Mouse (Mus musculus): ENCODE results near the gene Hacd1. TPM values are rescaled to one million over a fixed set of nuclear protein-coding genes. Genes with fewer than 3 reads are reported as not detected.
"Not testable (repeated sequence)": the region's sequence is repeated elsewhere in the genome, so short reads cannot be mapped to it uniquely, and the experiment has no call there.

Hacd1 gene
- polyA plus RNA-seq (2015; fragmentation: Nextera tagmentation; extraction: Ambion mirVana): 72.5 and 73.1 TPM in 2 replicates

GRCm38 (mm10) chr2:14055566-14056331 is at the start of gene Hacd1:
Hacd1 (minus strand) TSS chr2:14056135.
- H3K4me3 ChIP-seq: peak within 1 kb of the TSS; percentile 68
- peak within 1 kb of the TSS; percentile 88 for H3K9ac ChIP-seq
- WGBS: under 1% methylated on average over 71 of the region's 101 CpGs
- H3K27me3 ChIP-seq: no peaks in the 10 kb centered on the region
- peak within 1 kb of the TSS; percentile 96 for H3K27ac ChIP-seq
- H3K4me2 ChIP-seq: peak within 1 kb of the TSS; percentile 80
- no peaks in the 10 kb centered on the region for H3K9me3 ChIP-seq
- peaks cover 16% of the 10 kb centered on the region for H3K4me1 ChIP-seq (replicated peaks)
- no peaks in the 10 kb centered on the region for H3K36me3 ChIP-seq
- peak; percentile 94 for ATAC-seq (ENCODE audit: low FRiP score)

- no peak overlapping the region for H3K27ac ChIP-seq
Observed at GRCm38 (mm10) chr2:14103924-14104323, 48.0 kb upstream of the Hacd1 start.

GRCm38 (mm10) chr2:14102603-14103002 is 46.7 kb upstream of the Hacd1 start:
- ATAC-seq (ENCODE audit: low FRiP score): no peak
- Histone ChIP-seq H3K9me3 (no peaks in the 10 kb centered on the region), H3K9ac (no peak overlapping the region), H3K4me2 (no peak overlapping the region), H3K27me3 (no peaks in the 10 kb centered on the region), H3K27ac (no peak overlapping the region), H3K4me3 (no peak overlapping the region), H3K4me1 (replicated peaks) (no peaks in the 10 kb centered on the region), H3K36me3 (0 out of 2 replicates have a peak, but pooled peaks cover 8% of the 10 kb centered on the region)
- 88% methylated on average over 2 of the region's 2 CpGs for WGBS

More at GRCm38 (mm10) chr2:14103924-14104323, 48.0 kb upstream of the Hacd1 start:
- Histone ChIP-seq H3K4me3 (no peak overlapping the region), H3K9ac (no peak overlapping the region), H3K36me3 (0 out of 2 replicates have a peak, but pooled peaks cover 8% of the 10 kb centered on the region), H3K27me3 (no peaks in the 10 kb centered on the region), H3K9me3 (no peaks in the 10 kb centered on the region), H3K4me1 (replicated peaks) (no peaks in the 10 kb centered on the region), H3K4me2 (no peak overlapping the region)
- 94% methylated on average over 1 of the region's 1 CpGs for WGBS
- no peak for ATAC-seq (ENCODE audit: low FRiP score)

- no peak overlapping the region for H3K4me2 ChIP-seq
- no peak overlapping the region for H3K27ac ChIP-seq
- no peaks in the 10 kb centered on the region for H3K4me1 ChIP-seq (replicated peaks)
- peaks cover 5% of the 10 kb centered on the region; the same call in 1 of the 2 replicates for H3K9me3 ChIP-seq
- ATAC-seq (ENCODE audit: low FRiP score): no peak
- H3K9ac ChIP-seq: no peak overlapping the region
- H3K36me3 ChIP-seq: peaks cover 18% of the 10 kb centered on the region; the same call in 1 of the 2 replicates
- H3K27me3 ChIP-seq: no peaks in the 10 kb centered on the region
- H3K4me3 ChIP-seq: no peak overlapping the region
Observed at GRCm38 (mm10) chr2:14100533-14100932, 44.6 kb upstream of the Hacd1 start.

GRCm38 (mm10) chr2:14078527-14078926 is 22.6 kb upstream of the Hacd1 start:
- not testable (repeated sequence) for ATAC-seq (ENCODE audit: low FRiP score); H3K9ac ChIP-seq; H3K9me3 ChIP-seq; H3K4me3 ChIP-seq; H3K4me2 ChIP-seq; H3K36me3 ChIP-seq; H3K27ac ChIP-seq; H3K27me3 ChIP-seq
- H3K4me1 ChIP-seq (replicated peaks): peaks cover 18% of the 10 kb centered on the region
- WGBS: 92% methylated on average over 9 of the region's 9 CpGs

- 1% methylated on average over 38 of the region's 38 CpGs for WGBS
- Histone ChIP-seq H3K4me2 (peak overlapping the region; percentile 73), H3K9ac (peak overlapping the region; percentile 96), H3K27me3 (no peaks in the 10 kb centered on the region), H3K4me1 (replicated peaks) (peaks cover 22% of the 10 kb centered on the region), H3K4me3 (peak overlapping the region; percentile 86), H3K9me3 (no peaks in the 10 kb centered on the region), H3K36me3 (no peaks in the 10 kb centered on the region), H3K27ac (peak overlapping the region; percentile 97)
- no peak for ATAC-seq (ENCODE audit: low FRiP score)
Observed at GRCm38 (mm10) chr2:14074221-14074901, 18.4 kb upstream of the Hacd1 start.

- under 1% methylated on average over 47 of the region's 50 CpGs for WGBS
- Histone ChIP-seq H3K27me3 (no peaks in the 10 kb centered on the region), H3K27ac (peak within 1 kb of the TSS; percentile 97), H3K4me3 (peak within 1 kb of the TSS; percentile 86), H3K4me2 (peak within 1 kb of the TSS; percentile 73), H3K4me1 (replicated peaks) (peaks cover 22% of the 10 kb centered on the region), H3K9ac (peak within 1 kb of the TSS; percentile 96), H3K36me3 (no peaks in the 10 kb centered on the region), H3K9me3 (no peaks in the 10 kb centered on the region)
- ATAC-seq (ENCODE audit: low FRiP score): peak; percentile 98
Observed at GRCm38 (mm10) chr2:14073362-14074220, 17.7 kb upstream of the Hacd1 start, which contains the start of gene Stam. Stam (plus strand) TSS chr2:14074098.

GRCm38 (mm10) chr2:14073008-14073361 is 17.1 kb upstream of the Hacd1 start:
- 24% methylated on average over 8 of the region's 8 CpGs for WGBS
- Histone ChIP-seq H3K9ac (peak overlapping the region; percentile 96), H3K9me3 (no peaks in the 10 kb centered on the region), H3K4me2 (peak overlapping the region; percentile 73), H3K36me3 (no peaks in the 10 kb centered on the region), H3K4me1 (replicated peaks) (peaks cover 22% of the 10 kb centered on the region), H3K4me3 (peak overlapping the region; percentile 86), H3K27me3 (no peaks in the 10 kb centered on the region), H3K27ac (peak overlapping the region; percentile 97)
- ATAC-seq (ENCODE audit: low FRiP score): no peak

GRCm38 (mm10) chr2:14070466-14070865 is 14.5 kb upstream of the Hacd1 start:
- H3K9me3 ChIP-seq: no peaks in the 10 kb centered on the region
- no peak overlapping the region for H3K27ac ChIP-seq
- H3K4me2 ChIP-seq: no peak overlapping the region
- H3K9ac ChIP-seq: no peak overlapping the region
- H3K36me3 ChIP-seq: no peaks in the 10 kb centered on the region
- 85% methylated on average over 8 of the region's 8 CpGs for WGBS
- H3K4me1 ChIP-seq (replicated peaks): peaks cover 13% of the 10 kb centered on the region
- no peak for ATAC-seq (ENCODE audit: low FRiP score)
- H3K27me3 ChIP-seq: no peaks in the 10 kb centered on the region
- H3K4me3 ChIP-seq: no peak overlapping the region

GRCm38 (mm10) chr2:14069027-14069426 is 13.1 kb upstream of the Hacd1 start:
- 94% methylated on average over 2 of the region's 2 CpGs for WGBS
- H3K27ac ChIP-seq: no peak overlapping the region
- H3K4me1 ChIP-seq (replicated peaks): peaks cover 4% of the 10 kb centered on the region; the same call in 1 of the 2 replicates
- no peak overlapping the region for H3K4me2 ChIP-seq
- no peak overlapping the region for H3K4me3 ChIP-seq
- no peak overlapping the region for H3K9ac ChIP-seq
- ATAC-seq (ENCODE audit: low FRiP score): no peak
- no peaks in the 10 kb centered on the region for H3K27me3 ChIP-seq
- H3K9me3 ChIP-seq: no peaks in the 10 kb centered on the region
- no peaks in the 10 kb centered on the region for H3K36me3 ChIP-seq

GRCm38 (mm10) chr2:14065704-14066650 is 10.0 kb upstream of the Hacd1 start:
- no peak for ATAC-seq (ENCODE audit: low FRiP score)
- no peak overlapping the region for H3K4me2 ChIP-seq
- no peaks in the 10 kb centered on the region for H3K4me1 ChIP-seq (replicated peaks)
- H3K9me3 ChIP-seq: no peaks in the 10 kb centered on the region
- H3K4me3 ChIP-seq: no peak overlapping the region
- H3K36me3 ChIP-seq: no peaks in the 10 kb centered on the region
- WGBS: 78% methylated on average over 2 of the region's 2 CpGs
- no peaks in the 10 kb centered on the region for H3K27me3 ChIP-seq
- no peak overlapping the region for H3K9ac ChIP-seq
- no peak overlapping the region for H3K27ac ChIP-seq

Measured in hindbrain, embryonic 13.5 days (tissue).